Mouse (Mus musculus) A20 (cell line): ENCODE measurements around the gene Crkl.

Experiments
- DNase-seq: peaks from one replicate; pipeline ENCODE4 v3.0.0-alpha.2; 2011; ENCODE audit warnings: low read depth, low spot score

The Crkl gene

DNA sequence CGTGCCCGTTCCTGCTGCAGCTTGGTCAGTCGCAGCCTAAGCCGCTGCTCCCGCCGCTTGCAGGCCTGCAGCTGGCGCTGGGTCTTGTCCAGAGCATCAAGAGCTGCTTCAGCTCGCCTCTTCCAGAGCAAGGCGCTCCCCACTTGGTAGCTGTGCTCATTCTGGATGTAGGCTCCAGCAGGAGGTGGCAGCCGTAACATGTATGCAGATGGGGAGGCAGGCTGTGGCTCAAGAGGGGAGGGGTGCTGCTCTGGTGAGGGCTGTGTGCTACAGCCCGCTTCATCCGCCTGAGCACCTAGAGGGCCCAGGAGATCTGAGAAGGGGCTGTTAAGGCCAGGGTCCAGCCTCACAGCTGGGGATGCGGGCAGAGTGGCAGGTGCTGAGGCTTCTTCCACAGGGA lies 76.5 kb downstream of the Crkl start:
- DNase-seq, result no peak

DNA sequence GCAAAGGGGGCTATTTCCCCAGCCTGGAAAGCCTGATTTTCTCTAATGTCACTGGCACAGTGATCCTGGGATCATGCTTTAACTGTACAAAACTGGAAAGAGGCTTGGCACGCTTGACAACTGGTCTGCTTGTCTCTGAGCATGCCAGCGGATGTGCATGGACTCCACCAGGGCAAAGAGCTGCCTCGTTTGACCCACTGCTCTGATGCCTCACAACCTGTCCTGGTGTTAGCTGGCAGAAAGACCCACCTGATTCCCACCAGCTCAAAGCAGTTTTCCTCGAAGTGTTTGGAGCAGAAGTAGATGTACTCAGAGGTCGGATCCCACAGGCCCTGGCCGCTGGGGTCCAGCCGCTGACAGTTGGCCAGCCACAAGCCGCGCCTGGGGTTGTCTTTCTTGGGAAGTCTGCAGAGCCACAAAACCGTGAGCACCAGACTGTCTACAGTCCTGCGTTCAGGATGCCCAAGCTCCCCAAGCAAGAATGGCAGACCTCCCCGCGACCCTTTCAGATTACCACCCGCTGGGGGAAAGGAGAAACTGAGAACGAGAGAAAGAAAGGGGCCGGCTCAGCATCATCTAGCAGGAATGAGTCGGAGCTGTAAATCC lies 78.3 kb downstream of the Crkl start:
- DNase-seq, result no peak

DNA sequence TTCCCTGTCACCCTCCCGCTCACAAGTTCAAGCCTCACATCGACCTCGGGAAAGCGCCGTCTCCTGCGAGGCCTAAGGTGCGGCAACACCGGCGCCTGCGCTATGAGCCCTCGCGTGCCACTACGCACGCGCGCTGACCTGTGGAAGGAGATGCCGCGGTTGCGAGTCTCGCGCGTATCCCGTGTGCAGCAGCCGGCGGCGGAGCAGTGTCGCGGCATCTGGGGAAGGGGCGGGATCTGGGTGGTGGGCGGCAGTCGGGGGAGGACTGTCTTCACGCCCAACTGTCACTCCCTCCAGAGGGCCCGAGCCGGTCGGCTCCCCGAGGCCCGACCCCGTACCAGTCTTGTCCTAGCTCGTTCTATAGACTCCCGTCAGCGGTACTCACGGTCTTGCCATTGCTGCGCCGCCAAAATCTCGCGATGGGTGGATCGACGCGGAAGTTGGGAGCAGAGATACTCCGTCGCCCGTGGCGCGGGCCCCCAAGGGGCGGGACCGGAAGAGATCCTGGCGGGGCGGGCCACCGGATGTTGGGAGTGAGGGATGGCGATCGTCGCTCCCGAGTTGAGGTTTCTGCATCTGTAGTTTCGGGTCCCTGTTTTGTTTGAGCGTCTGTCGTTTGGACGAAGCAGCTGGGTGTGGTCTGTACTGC lies 79.0 kb downstream of the Crkl start, which contains the start of gene Thap7:
Thap7 (minus strand) TSS at position 497 of the 649 bp plus-strand sequence.
- peak; percentile 98 for DNase-seq

DNA sequence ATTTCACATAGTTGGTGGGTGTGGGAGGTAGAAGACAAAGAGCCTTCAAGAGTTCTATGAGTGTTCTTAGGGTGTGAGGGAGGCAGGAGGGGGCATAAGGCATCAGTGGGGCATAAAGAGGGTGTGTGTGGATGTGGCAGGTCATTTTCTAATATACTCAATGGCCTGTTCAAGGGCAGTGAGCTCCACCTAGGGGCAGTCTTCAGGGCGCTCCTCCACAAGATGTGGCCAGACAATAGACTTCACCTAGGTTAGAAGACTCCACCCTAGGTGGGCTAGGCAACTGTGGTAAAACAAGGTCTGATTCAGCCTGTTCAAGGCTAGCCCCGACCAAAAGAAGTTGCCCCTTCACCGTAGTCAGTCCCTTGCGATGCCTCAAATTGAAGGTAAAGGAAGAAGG lies 80.5 kb downstream of the Crkl start:
- DNase-seq, result peak; percentile 74

DNA sequence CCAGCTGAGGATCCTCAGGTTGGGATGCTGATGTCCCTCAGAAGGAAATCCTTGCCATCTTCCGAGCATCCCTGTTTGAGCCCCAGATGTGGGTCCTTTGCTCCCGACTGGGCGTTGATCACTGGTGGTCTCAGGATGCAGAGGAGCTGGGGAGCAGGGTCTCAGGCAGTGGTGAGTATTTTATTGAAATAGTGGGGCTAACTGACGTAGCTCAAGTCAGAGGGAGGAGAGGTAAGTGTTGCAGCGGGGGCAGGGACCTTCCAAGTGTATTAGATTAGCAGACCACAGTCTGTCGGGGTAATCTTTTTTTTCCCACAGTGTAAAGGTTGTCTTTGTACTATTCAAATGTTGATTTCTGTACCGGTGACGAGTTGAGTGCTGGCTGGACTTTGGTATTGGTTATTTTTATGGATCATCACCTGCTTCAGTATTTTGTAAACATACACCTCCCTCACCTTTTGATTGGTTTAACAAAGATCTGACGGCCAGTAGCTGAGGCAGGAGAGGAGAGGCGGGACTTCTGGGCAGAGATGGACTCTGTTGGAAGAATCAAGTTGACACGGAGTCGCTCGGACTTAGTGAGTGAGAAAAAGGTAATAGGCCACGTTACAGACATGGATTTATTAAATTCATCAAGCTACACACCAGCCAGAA lies 81.0 kb downstream of the Crkl start:
- DNase-seq, result no peak

DNA sequence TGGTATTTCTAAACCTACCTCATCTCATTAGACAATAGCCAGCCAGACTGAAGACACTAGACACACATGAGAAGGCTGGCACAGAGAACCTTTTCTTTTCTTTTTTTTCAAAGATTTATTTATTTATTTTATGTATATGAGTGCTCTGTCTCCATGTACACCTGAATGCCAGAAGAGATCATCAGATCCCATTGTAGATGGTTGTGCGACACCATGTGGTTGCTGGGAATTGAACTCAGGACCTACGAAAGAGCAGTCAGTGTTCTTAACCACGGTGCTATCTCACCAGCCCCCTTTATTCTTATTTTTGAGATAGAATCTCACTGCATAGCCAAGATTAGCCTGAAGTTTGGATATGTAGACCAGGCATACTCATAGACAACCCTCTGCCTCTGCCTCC lies 84.8 kb downstream of the Crkl start:
- DNase-seq, result no peak
